Mouse (Mus musculus) lung, embryonic 14.5 days (tissue): Measurements from ENCODE around the gene Tspan5. TPM values are rescaled to one million over a fixed set of nuclear protein-coding genes. Genes with fewer than 3 reads are reported as not detected.
A peak's percentile ranks its signal among the peaks of the same experiment; 100 is the strongest.

ENCODE experiments used
- ATAC-seq: fragments of 200-750 bp; cut with Nextera tagmentation; 2 replicates; pipeline ENCODE4 v1.8.0; 2017; ENCODE audit warnings: mild to moderate bottlenecking, moderate TSS enrichment, moderate library complexity; ENCODE audit not compliant: insufficient read depth
- DNase-seq: peaks from one replicate; pipeline ENCODE4 v3.0.0-alpha.2; 2015
- H3K27ac ChIP-seq: fragments of 300-500 bp; sonication (generic); 2 replicates; pipeline ENCODE4 v1.5.1; 2014; ENCODE audit warnings: low read depth, mild to moderate bottlenecking, moderate library complexity
- H3K27me3 ChIP-seq: fragments of 300-500 bp; sonication (generic); 2 replicates; pipeline ENCODE4 v1.6.1; 2014; ENCODE audit warnings: low read length, control low read depth; ENCODE audit not compliant: insufficient read depth
- H3K36me3 ChIP-seq: fragments of 300-500 bp; sonication (generic); 2 replicates; pipeline ENCODE4 v1.6.1; 2014; ENCODE audit warnings: control low read depth; ENCODE audit not compliant: insufficient read depth
- H3K4me1 ChIP-seq: fragments of 300-500 bp; sonication (generic); 2 replicates; pipeline ENCODE4 v1.6.1; 2014; ENCODE audit warnings: antibody characterized with exemption, control low read depth; ENCODE audit not compliant: insufficient read depth
- H3K4me2 ChIP-seq: fragments of 300-500 bp; sonication (generic); 2 replicates; pipeline ENCODE4 v1.6.1; 2014; ENCODE audit warnings: mild to moderate bottlenecking
- H3K4me3 ChIP-seq: fragments of 300-500 bp; sonication (generic); 2 replicates; pipeline ENCODE4 v1.5.1; 2014; ENCODE audit warnings: low read depth, low read length
- H3K9ac ChIP-seq: fragments of 300-500 bp; sonication (generic); 2 replicates; pipeline ENCODE4 v1.6.1; 2014
- H3K9me3 ChIP-seq: fragments of 300-500 bp; sonication (generic); 2 replicates; pipeline ENCODE4 v1.6.1; 2016; ENCODE audit warnings: low read depth, low read length, control low read depth
- CTCF ChIP-seq: IDR thresholded peaks from 2 replicates; pipeline ENCODE4 v1.5.1; 2016; ENCODE audit warnings: antibody characterized with exemption, low read depth
- whole genome bisulfite sequencing: fragments of 180-500 bp; shearing (Covaris S2); extraction: QIAGEN DNeasy Blood & Tissue Kit; methylation state at CpG from one replicate; pipeline ENCODE4 v1.1.7; 2014; 5-methylcytosine and 5-hydroxymethylcytosine counted together
- polyA plus RNA-seq: library from polyadenylated mRNA; unstranded; fragments of >200 nt; fragmentation: Nextera tagmentation; extraction: Ambion mirVana; gene quantifications from 2 replicates; pipeline ENCODE4 v1.2.1, GENCODE M21; 2014

Tspan5 gene
- polyA plus RNA-seq, 1 experiment from 2014 or later = 28.3 TPM

DNA sequence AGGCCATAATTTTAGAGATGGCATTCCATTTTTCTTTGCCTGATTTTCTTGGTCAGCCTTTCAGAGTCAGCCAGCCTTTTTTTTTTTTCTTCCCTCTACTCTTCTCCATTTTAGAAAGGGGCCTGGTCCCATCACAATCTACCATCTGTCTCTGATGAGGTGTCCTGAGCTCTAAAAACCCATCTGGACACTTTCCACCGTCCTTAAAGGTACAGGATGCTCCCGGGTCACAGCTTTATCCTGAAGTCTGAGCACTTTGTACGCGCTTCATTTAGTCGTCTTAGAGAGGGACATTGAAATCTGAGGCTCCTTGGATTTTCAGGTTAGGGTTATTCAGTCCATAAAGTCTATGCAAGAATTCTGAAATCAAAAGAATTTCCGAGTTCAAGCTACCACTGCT, 77.9 kb downstream of the Tspan5 start:
- H3K4me1 ChIP-seq = peaks cover 2% of the 10 kb centered on the region; the same call in 1 of the 2 replicates
- no peaks in the 10 kb centered on the region for H3K36me3 ChIP-seq
- H3K4me3 ChIP-seq = no peak overlapping the region
- no peak overlapping the region for H3K9ac ChIP-seq
- DNase-seq = no peak
- H3K9me3 ChIP-seq = no peaks in the 10 kb centered on the region
- no peak for TF ChIP-seq CTCF
- no peak overlapping the region for H3K4me2 ChIP-seq
- H3K27ac ChIP-seq = no peak overlapping the region
- H3K27me3 ChIP-seq = no peaks in the 10 kb centered on the region
- 73% methylated on average over 6 of the region's 6 CpGs for WGBS
- ATAC-seq = no peak

DNA sequence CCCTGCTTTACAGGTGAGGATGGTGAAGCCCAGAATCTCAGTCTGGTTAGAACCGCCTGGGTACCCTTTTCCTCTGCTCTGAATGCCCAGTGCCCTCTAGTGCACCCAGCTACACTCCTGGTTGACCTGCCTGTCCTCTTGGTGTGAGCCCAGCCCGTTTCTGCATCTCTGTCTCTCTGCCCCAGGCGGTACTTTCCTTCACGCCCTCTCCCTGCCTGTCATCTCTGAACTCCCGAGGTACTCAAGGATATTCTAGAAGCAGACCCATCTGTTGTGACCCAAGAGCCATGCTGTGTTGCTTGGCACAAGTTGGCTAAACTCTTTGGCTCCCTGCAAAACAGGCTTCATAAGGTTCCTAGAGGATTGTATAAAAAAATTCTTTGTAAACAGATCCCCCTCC, 78.3 kb downstream of the Tspan5 start:
- Histone ChIP-seq H3K4me1 (peaks cover 2% of the 10 kb centered on the region; the same call in 1 of the 2 replicates), H3K27me3 (no peaks in the 10 kb centered on the region), H3K4me2 (no peak overlapping the region), H3K9me3 (no peaks in the 10 kb centered on the region), H3K4me3 (no peak overlapping the region), H3K27ac (no peak overlapping the region), H3K36me3 (no peaks in the 10 kb centered on the region), H3K9ac (no peak overlapping the region)
- TF ChIP-seq CTCF = no peak
- WGBS = 46% methylated on average over 5 of the region's 5 CpGs
- no peak for ATAC-seq
- no peak for DNase-seq

DNA sequence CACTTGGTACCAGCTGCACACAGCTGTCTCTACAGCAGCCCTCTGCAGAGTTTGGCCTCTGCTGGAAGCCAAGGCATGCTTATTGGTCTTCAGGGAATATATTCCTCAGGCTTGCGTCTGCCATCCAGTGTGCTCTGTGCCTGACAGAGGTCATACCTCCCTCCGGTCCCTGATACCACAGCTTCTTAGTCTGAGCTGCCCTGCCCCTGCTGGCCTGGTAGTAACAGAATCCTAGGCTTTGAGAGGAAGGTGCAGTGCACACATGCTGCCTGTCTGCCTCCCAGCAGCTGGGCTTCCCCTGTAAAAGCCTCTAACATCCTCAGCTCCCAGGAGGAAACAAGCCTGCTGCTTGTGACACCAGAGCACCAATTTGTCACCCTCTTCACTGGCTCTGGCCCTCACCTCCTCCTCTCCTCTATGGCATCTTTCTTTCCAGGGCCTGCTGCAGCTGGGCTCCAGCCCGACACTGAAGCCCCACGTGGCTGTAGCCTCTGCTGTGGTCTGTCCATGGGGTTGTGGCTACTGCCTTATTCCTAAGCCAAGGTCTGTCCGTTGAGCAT, 80.0 kb downstream of the Tspan5 start:
- Histone ChIP-seq H3K27me3 (no peaks in the 10 kb centered on the region), H3K4me1 (peaks cover 2% of the 10 kb centered on the region; the same call in 1 of the 2 replicates), H3K4me2 (no peak overlapping the region), H3K4me3 (no peak overlapping the region), H3K27ac (no peak overlapping the region), H3K36me3 (no peaks in the 10 kb centered on the region), H3K9me3 (no peaks in the 10 kb centered on the region), H3K9ac (no peak overlapping the region)
- peak; percentile 36 for DNase-seq
- 31% methylated on average over 5 of the region's 5 CpGs for WGBS
- no peak for TF ChIP-seq CTCF
- peak; percentile 63 for ATAC-seq

DNA sequence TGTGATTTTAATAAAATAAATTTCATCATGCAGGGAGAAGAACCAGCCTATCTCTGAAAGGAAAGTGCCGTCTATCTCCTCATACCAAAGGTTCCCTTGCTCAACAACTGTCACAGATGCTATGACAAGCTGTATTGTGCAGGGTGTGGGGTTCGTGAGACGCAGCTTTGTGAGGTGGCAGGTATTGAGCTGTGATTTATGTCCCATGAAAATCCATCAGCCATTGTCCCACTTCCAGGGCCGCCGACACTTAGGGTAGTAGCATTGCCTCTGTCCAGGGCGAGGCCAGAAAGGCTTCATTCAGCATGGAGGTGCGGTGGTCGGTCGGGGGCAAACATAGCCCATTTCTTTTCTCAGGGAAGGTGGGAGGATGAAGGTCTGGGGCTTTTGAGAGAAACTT, 81.9 kb downstream of the Tspan5 start:
- no peak overlapping the region for H3K4me3 ChIP-seq
- ATAC-seq (no peak), DNase-seq (no peak)
- H3K27ac ChIP-seq = no peak overlapping the region
- H3K27me3 ChIP-seq = no peaks in the 10 kb centered on the region
- H3K9ac ChIP-seq = no peak overlapping the region
- H3K4me1 ChIP-seq = peaks cover 2% of the 10 kb centered on the region; the same call in 1 of the 2 replicates
- H3K9me3 ChIP-seq = no peaks in the 10 kb centered on the region
- no peak for TF ChIP-seq CTCF
- 77% methylated on average over 9 of the region's 9 CpGs for WGBS
- H3K4me2 ChIP-seq = no peak overlapping the region
- no peaks in the 10 kb centered on the region for H3K36me3 ChIP-seq

DNA sequence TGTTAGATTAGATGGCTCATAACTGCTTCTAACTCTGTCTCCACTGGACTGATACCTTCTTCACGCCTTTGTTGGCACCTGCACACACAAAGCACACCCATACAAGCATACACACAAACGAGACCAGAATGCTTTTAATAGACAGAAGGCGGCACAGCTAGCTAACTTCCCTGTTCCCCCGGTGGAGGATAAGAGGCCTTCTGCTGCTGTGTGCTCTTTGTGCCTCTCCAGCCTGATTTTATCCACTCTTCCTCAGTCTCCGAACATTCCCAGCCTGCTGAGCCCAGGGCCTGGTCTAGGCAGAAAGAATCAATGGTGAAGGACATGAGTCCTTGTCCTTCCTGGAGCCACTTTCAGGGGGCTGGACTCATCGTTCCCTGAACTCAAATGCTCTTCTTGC, 83.3 kb downstream of the Tspan5 start:
- H3K9me3 ChIP-seq = no peaks in the 10 kb centered on the region
- no peak overlapping the region for H3K4me2 ChIP-seq
- no peaks in the 10 kb centered on the region for H3K27me3 ChIP-seq
- no peak overlapping the region for H3K9ac ChIP-seq
- H3K36me3 ChIP-seq = no peaks in the 10 kb centered on the region
- DNase-seq (no peak), ATAC-seq (no peak)
- no peak overlapping the region for H3K27ac ChIP-seq
- no peak for TF ChIP-seq CTCF
- no peak overlapping the region for H3K4me3 ChIP-seq
- 79% methylated on average over 6 of the region's 6 CpGs for WGBS
- peaks cover 2% of the 10 kb centered on the region; the same call in 1 of the 2 replicates for H3K4me1 ChIP-seq

DNA sequence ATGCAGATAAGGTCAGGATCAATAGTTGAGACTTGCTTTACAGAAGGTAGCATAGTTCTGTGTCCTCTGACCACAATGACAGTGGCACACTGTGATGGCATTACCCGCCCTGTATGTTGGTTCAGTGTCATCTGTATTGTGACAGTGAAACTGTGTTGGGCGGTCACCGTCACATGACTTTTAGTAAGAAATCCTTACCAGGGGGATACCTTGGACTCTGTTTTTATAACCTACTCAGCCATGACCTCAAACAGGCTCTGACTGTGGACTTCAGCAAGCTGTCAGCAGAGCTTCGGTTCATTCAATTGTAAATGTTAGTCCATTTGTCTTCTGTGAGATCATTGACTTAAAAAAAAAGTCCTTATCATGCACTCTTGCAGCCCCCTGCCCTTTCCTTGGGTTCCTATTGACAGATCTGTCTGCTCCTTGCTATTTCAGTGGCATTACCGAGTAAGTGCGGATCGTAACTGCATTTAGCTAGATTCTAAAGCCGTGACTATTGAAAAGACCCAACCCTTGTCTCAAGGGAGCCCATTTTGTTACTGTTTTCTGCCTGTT, 84.3 kb downstream of the Tspan5 start:
- Histone ChIP-seq H3K4me1 (no peaks in the 10 kb centered on the region), H3K27ac (no peak overlapping the region), H3K27me3 (no peaks in the 10 kb centered on the region), H3K36me3 (no peaks in the 10 kb centered on the region), H3K4me2 (no peak overlapping the region), H3K9me3 (no peaks in the 10 kb centered on the region), H3K4me3 (no peak overlapping the region), H3K9ac (no peak overlapping the region)
- DNase-seq = no peak
- WGBS = 79% methylated on average over 8 of the region's 8 CpGs
- no peak for ATAC-seq
- no peak for TF ChIP-seq CTCF

DNA sequence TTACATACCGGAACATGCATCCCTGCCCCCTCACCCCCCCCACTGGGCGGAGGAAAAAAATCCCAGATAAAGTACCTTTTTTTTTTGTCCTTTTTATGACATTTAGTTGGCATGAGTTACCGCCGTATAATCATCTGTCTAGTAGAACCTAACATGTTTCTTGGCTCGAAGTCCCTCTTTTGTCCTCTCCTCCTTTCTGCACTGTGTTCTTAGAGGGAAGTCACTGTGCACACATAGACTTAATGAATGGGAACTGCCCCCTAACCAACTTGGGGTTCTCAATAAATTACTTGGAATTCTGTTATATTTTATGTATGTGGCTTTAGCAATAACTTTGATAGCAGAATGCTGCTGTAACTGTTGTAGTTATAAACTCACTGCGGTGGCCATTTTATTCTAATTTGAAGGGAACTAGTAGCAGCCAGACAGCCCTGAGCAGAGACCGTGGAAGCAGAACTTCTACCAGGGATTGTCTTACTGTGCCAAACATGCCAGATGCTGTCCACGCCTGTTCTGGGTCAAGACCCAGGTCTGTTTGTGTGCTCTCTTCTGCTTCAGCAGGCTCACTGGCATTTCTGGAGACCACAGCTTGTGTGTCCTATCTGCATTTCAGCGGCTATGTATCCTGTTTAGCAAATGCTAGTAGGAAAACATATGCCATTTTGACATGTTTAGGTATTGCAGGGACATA, 91.0 kb downstream of the Tspan5 start:
- no peak overlapping the region for H3K9ac ChIP-seq
- 0 out of 2 replicates have a peak, but pooled peaks have one; percentile 38 for ATAC-seq
- H3K27ac ChIP-seq = peak overlapping the region; percentile 54; the same call in 1 of the 2 replicates
- no peaks in the 10 kb centered on the region for H3K27me3 ChIP-seq
- H3K4me1 ChIP-seq = no peaks in the 10 kb centered on the region
- no peak for TF ChIP-seq CTCF
- peak; percentile 36 for DNase-seq
- 71% methylated on average over 9 of the region's 9 CpGs for WGBS
- no peak overlapping the region for H3K4me3 ChIP-seq
- no peaks in the 10 kb centered on the region for H3K9me3 ChIP-seq
- no peaks in the 10 kb centered on the region for H3K36me3 ChIP-seq
- no peak overlapping the region for H3K4me2 ChIP-seq
